Mouse (Mus musculus) megakaryocyte, embryonic 14.5 days (primary cell): ENCODE data around the gene Lingo1. TPM values are rescaled to one million over a fixed set of nuclear protein-coding genes. Genes with fewer than 3 reads are reported as not detected.

Source experiments
- H3K27me3 ChIP-seq: replicated peaks from 2 replicates; pipeline ENCODE3; 2012; ENCODE audit warnings: inconsistent platforms
- H3K36me3 ChIP-seq: replicated peaks from 2 replicates; pipeline ENCODE3; 2012; ENCODE audit warnings: low read length, inconsistent platforms, mixed read lengths
- H3K4me1 ChIP-seq: 2 replicates; pipeline ENCODE4 v1.6.1; 2012; ENCODE audit warnings: inconsistent platforms
- H3K4me3 ChIP-seq: replicated peaks from 2 replicates; pipeline ENCODE3; 2012; ENCODE audit warnings: moderate library complexity, mild to moderate bottlenecking, inconsistent platforms
- H3K9me3 ChIP-seq: 2 replicates; pipeline ENCODE4 v1.6.1; 2012; ENCODE audit warnings: inconsistent platforms
- FLI1 ChIP-seq: IDR thresholded peaks from 2 replicates; pipeline ENCODE4 v1.6.1; 2012; ENCODE audit warnings: low read length, inconsistent platforms, mixed read lengths
- GATA1 ChIP-seq: IDR thresholded peaks from 3 replicates; pipeline ENCODE4 v1.6.1; 2012; ENCODE audit warnings: mixed read lengths, low read length, inconsistent platforms, borderline replicate concordance
- polyA plus RNA-seq: library from polyadenylated mRNA; stranded (reverse); fragments of >175 nt; gene quantifications from 2 replicates; pipeline ENCODE4 v1.2.3, GENCODE M21; 2012; ENCODE audit warnings: low replicate concordance; ENCODE audit not compliant: insufficient read depth

Gene Lingo1
- polyA plus RNA-seq, 1 experiment = 15.1 TPM

DNA sequence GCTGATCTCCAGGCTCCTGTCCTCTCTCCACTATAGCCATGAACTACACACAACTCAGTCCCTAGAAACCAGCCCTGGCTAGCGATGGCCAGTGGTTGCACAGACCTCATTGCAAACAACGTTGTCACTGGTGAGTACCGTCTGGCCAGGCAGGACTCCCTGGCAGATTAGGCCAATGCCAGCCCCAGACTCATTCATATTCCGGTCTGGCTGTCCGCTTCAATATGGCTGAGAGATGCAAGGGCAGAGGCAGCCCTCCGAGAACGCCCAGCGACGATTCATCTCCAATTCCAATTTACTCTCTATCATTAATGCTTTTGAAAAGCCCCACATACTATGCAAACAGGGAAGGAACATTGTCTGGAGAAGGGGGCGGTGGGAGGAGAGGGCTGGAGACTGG is 11.7 kb downstream of the Lingo1 start:
- H3K27me3 ChIP-seq = peaks cover 83% of the 10 kb centered on the region
- TF ChIP-seq FLI1 (no peak), GATA1 (no peak)

DNA sequence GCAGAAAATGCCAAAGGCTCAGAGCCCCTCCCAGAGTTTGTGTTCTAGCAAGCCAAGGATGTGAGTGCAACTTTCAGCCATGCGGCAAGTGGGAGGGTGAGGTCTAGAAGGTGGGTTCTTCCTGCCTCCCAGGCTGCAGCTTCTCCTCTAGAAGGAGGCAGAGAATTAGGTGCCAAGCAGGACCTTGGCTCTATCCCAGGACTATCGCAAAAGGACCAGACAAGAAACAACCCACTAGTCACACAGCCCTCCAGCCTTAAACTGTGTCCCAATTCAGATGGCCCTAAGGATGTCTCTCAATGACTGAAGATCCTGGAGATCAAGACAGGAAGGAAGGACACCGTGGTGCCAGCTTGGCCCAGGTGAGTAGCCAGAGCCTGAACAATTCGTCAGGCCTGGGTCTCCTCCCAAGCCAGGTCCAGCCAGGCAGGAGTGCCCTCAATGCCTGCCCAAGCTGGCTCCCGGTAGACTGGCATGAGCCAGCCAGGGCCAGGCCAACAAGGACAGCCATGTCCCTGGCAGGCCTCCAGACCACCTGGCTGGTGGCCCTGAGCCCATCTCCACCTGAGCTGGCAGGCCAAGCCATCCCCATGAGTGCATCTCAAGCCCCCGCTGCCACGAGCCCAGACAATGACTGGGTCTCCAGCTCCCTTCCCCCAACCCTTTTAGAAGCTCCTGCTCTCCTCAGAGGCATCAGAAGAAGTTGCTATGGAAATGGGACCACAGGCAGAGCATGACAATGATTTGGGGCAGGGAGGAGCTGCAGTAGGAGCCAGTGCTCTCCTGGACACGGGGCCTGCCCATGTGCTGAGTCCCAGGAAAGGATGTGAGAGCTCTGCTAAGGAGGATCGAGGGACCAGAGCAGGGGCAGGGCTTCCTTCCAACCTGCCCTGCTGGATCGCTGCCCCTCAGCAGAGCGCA is 19.1 kb downstream of the Lingo1 start:
- Histone ChIP-seq H3K36me3 (no peaks in the 10 kb centered on the region), H3K4me1 (peaks cover 15% of the 10 kb centered on the region), H3K27me3 (peaks cover 83% of the 10 kb centered on the region), H3K9me3 (peaks cover 5% of the 10 kb centered on the region), H3K4me3 (no peak overlapping the region)
- TF ChIP-seq GATA1 (no peak), FLI1 (no peak)

More for the DNA sequence above, 11.7 kb downstream of the Lingo1 start:
- H3K9me3 ChIP-seq = peaks cover 10% of the 10 kb centered on the region
- no peaks in the 10 kb centered on the region for H3K36me3 ChIP-seq
- H3K4me3 ChIP-seq = no peak overlapping the region
- H3K4me1 ChIP-seq = peaks cover 41% of the 10 kb centered on the region

DNA sequence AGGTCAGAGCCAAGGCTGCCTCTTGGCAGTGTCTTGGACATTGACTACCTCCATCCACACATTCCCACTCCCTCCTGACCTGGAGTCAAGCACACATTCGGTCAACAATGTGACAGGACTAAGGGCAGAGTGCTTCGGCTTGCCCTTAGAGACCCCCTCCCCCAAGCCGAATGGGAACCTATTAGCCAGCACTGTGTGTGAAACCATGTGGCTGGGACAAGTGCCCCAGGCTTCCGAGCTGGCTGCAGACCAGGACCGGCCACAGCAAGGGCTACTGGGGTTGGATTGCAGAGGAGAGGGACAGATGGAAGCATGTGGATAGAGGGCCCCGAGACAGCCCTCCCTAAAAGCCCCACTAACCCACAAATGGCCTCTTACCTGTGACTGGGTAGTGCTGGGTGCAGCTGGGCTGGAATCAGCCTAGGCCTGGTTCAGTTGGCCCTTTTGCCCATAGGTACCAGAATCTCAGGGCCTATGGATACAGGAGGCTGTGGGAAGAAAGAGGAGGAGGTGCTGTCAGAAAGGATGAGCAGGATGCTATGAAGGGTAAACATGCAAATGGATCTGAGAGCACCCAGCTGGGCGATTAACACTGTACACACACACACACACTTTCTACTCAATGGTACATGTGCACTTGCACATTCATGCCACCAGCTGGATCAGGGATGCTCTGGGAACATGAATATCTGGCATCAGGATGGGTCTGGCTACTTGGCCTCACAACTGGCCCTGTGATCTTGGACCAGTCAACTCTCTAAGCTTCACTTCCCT is 20.9 kb downstream of the Lingo1 start:
- H3K36me3 ChIP-seq = no peaks in the 10 kb centered on the region
- H3K4me1 ChIP-seq = peaks cover 15% of the 10 kb centered on the region
- H3K27me3 ChIP-seq = peaks cover 88% of the 10 kb centered on the region
- no peaks in the 10 kb centered on the region for H3K9me3 ChIP-seq
- no peak overlapping the region for H3K4me3 ChIP-seq
- TF ChIP-seq GATA1 (no peak), FLI1 (no peak)

DNA sequence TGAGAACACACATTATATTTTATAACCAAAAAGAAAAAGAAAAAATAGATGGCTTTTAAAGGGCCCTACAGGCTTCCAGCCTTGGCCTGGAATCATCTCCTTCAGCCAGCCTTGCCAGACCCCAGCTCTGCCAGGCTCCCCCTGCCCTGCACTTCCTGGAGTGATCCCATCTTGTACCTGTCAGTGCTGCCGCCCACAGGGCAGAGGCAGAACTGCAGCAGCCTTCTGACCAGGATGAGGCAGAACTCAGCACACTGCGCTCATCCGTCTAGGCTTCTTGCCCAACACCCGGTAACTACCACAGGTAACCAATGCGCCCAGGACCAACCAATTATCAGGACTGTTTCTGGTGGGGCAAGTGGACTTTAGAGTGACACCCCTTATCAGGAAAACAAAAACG is 22.0 kb downstream of the Lingo1 start:
- H3K36me3 ChIP-seq = no peaks in the 10 kb centered on the region
- TF ChIP-seq FLI1 = no peak
- no peak for TF ChIP-seq GATA1
- peaks cover 15% of the 10 kb centered on the region for H3K4me1 ChIP-seq
- H3K9me3 ChIP-seq = peaks cover 4% of the 10 kb centered on the region
- H3K4me3 ChIP-seq = no peak overlapping the region
- peaks cover 86% of the 10 kb centered on the region for H3K27me3 ChIP-seq

DNA sequence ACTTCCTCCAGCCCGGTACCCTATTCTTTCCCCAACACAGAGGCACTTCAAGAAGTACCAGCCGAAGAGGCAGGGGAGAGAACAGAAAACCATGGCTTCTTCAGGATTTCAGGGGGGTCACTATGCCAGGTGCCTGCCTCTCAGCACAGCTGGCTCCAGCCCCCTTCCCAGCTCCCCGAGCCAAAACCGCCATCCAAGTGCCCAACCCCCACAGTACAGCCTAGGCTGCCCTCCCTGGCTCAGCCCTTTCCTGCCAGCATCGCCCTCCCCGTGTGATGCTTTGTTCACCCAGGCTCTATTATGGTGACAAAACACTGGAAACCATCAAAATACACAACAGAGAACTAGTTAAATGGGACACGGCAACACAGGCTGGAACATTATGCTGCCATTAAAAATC is 22.6 kb downstream of the Lingo1 start:
- no peaks in the 10 kb centered on the region for H3K36me3 ChIP-seq
- peaks cover 15% of the 10 kb centered on the region for H3K4me1 ChIP-seq
- peaks cover 82% of the 10 kb centered on the region for H3K27me3 ChIP-seq
- no peak for TF ChIP-seq GATA1
- no peak for TF ChIP-seq FLI1
- H3K4me3 ChIP-seq = no peak overlapping the region
- H3K9me3 ChIP-seq = peaks cover 8% of the 10 kb centered on the region

DNA sequence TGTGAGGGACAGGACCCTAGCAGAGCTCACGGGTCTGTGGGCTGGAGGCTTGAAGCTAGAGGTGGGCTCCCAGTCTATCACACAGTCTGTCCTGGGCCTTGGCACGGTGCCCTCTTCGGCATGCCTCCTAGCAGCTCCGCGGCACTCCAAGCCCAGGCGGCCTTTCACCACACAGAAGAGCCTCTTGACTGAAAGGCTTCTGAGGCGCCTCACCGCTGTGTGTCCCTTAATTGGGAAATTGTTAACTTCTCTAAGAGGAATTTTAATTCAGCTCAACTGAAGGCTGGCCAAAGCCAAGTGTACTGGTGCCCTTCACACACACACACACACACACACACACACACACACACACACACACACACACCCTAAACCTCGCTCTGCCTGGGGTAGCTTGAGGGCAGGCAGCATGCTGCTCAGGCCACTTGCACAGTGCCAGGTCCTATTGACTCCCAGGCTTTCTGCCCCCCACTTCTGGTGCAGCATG is 28.6 kb downstream of the Lingo1 start:
- H3K4me1 ChIP-seq = no peaks in the 10 kb centered on the region
- no peak overlapping the region for H3K4me3 ChIP-seq
- TF ChIP-seq FLI1 = no peak
- TF ChIP-seq GATA1 = no peak
- no peaks in the 10 kb centered on the region for H3K36me3 ChIP-seq
- H3K27me3 ChIP-seq = peaks cover 77% of the 10 kb centered on the region
- H3K9me3 ChIP-seq = peaks cover 15% of the 10 kb centered on the region

DNA sequence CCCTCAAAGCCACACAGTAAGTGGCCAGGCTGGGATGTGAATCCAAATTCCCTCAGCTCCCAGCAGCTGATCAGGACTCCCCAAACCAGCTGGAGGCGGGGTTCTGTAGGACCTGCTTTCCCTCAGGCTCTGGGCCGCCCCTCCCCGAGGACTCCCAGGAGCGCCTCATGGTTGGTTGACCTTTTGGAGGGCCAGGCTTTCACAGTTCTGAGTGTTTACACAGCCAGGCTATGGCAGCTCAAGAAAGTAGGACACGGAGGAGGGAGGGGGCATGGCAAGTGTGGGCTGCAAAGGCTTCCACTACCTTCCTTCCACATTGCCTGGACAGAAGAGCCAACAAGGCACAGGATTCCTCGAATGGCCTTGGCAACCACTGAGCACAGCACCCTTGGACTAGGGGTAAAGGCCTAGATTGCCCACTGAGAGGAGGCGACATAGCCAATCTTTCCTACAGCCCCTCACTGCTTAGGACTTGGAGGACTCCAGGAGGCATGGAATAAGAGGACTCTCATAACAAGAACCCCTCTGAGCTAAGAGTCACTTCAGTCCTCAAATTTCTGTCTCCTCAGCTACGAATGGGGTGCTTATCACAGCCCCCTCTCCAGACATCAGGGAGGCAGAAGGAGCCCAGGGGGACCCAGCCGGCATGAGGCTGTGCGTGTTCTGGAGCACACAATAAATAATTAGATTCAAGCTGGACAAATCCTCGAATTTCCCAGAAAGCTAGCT is 29.5 kb downstream of the Lingo1 start:
- Histone ChIP-seq H3K4me3 (no peak overlapping the region), H3K36me3 (no peaks in the 10 kb centered on the region), H3K9me3 (peaks cover 15% of the 10 kb centered on the region), H3K27me3 (peaks cover 77% of the 10 kb centered on the region), H3K4me1 (no peaks in the 10 kb centered on the region)
- TF ChIP-seq FLI1 (no peak), GATA1 (no peak)

DNA sequence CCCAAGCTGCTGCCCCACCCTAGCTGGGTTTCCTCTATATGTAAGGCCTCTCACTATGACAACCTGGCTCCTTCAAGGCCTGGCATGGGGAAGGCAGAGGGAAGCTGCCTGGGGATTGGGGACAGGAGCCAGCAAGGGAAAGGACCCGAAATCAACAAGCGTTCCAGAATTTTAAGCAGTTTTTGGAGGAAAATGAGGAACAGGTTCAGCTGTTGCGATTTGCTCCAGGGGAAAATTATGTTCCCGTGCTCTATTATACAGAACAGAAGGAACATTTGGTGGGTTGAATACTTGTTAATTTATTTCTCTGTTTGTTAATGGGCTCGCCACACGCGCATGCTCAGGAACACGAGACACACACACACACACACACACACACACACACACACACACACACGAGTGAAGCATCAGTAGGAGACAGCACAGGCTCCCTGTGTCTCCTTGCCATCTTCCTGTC is 34.1 kb downstream of the Lingo1 start:
- no peak for TF ChIP-seq FLI1
- TF ChIP-seq GATA1 = no peak
- Histone ChIP-seq H3K4me1 (peaks cover 8% of the 10 kb centered on the region; the same call in 1 of the 2 replicates), H3K9me3 (no peaks in the 10 kb centered on the region), H3K27me3 (peaks cover 89% of the 10 kb centered on the region), H3K36me3 (no peaks in the 10 kb centered on the region), H3K4me3 (no peak overlapping the region)

DNA sequence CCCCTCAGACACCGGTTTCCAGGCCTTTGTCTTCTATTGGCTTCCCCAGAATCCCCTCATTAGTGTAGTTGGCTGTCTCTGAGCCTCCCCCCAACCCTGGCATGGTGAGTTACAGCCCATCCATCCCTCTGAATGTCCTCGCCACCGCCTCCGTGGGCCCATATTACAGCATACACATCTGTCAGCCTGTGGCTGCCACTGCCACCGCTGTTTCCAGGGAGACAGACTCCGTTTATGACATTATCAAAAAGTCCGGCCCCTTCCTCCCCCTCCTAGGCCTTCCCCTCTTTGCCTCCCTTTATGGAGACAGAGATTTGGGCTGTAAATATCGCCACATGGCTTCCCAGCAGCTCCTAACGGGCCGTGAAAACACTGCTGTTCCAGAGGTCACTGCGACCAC is 38.5 kb downstream of the Lingo1 start:
- Histone ChIP-seq H3K27me3 (peaks cover 90% of the 10 kb centered on the region), H3K9me3 (no peaks in the 10 kb centered on the region), H3K4me1 (peaks cover 8% of the 10 kb centered on the region; the same call in 1 of the 2 replicates), H3K36me3 (no peaks in the 10 kb centered on the region), H3K4me3 (no peak overlapping the region)
- no peak for TF ChIP-seq GATA1
- no peak for TF ChIP-seq FLI1

DNA sequence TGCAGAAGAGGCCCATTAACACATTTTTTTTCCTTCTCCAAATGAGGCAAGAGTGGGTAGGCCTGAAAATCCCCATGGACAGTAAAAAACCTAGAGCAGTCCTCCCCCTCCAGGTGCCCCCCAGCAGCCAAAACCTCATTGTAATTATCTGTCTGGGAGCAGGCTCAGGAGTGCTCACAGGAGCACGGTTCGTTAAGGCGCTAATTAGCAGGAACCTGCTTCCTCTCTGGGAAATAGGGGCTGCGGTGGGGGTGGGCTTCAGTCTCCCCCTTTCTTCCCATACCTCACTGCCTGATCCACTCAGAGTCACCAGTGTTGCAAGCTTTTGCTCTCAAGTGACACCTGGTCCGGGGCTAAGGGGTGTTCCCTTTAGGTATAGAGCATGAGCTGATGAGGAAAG is 41.1 kb downstream of the Lingo1 start:
- Histone ChIP-seq H3K36me3 (no peaks in the 10 kb centered on the region), H3K4me1 (peaks cover 8% of the 10 kb centered on the region; the same call in 1 of the 2 replicates), H3K4me3 (no peak overlapping the region), H3K27me3 (peaks cover 80% of the 10 kb centered on the region), H3K9me3 (peaks cover 3% of the 10 kb centered on the region)
- TF ChIP-seq GATA1 = no peak
- TF ChIP-seq FLI1 = no peak
